Mouse (Mus musculus): ENCODE data around the gene Mpped2. TPM values are rescaled to one million over a fixed set of nuclear protein-coding genes. Genes with fewer than 3 reads are reported as not detected.

The Mpped2 gene
- polyA plus RNA-seq, 1 experiment from 2014 or later = 44.4 TPM

GRCm38 (mm10) chr2:106789694-106790328 is 96.7 kb downstream of the Mpped2 start:
- ATAC-seq (ENCODE audit: low FRiP score) = no peak
- H3K4me3 ChIP-seq (ENCODE audit: low read depth, low read length) = no peak overlapping the region
- H3K36me3 ChIP-seq (ENCODE audit: control insufficient read depth, insufficient read depth, low read length) = no peaks in the 10 kb centered on the region
- no peaks in the 10 kb centered on the region; the same call in 1 of the 2 replicates for H3K4me1 ChIP-seq (replicated peaks; ENCODE audit: control insufficient read depth, insufficient read depth, low read length)
- H3K9me3 ChIP-seq (ENCODE audit: control insufficient read depth, low read length) = no peaks in the 10 kb centered on the region
- WGBS = 66% methylated on average over 5 of the region's 5 CpGs
- no peak overlapping the region for H3K4me2 ChIP-seq (replicated peaks; ENCODE audit: low read depth, low read length)
- H3K27me3 ChIP-seq (ENCODE audit: control insufficient read depth, insufficient read depth, low read length) = no peaks in the 10 kb centered on the region
- no peak overlapping the region for H3K27ac ChIP-seq (ENCODE audit: low read depth, low read length)
- no peak for DNase-seq (ENCODE audit: low spot score)
- no peak overlapping the region for H3K9ac ChIP-seq (ENCODE audit: low read depth, low read length)

- DNase-seq (ENCODE audit: low spot score) (no peak), ATAC-seq (ENCODE audit: low FRiP score) (no peak)
- H3K27ac ChIP-seq (ENCODE audit: low read depth, low read length) = no peak overlapping the region
- H3K36me3 ChIP-seq (ENCODE audit: control insufficient read depth, insufficient read depth, low read length) = no peaks in the 10 kb centered on the region
- WGBS = 73% methylated on average over 3 of the region's 3 CpGs
- no peaks in the 10 kb centered on the region for H3K9me3 ChIP-seq (ENCODE audit: control insufficient read depth, low read length)
- H3K9ac ChIP-seq (ENCODE audit: low read depth, low read length) = no peak overlapping the region
- H3K4me1 ChIP-seq (replicated peaks; ENCODE audit: control insufficient read depth, insufficient read depth, low read length) = no peaks in the 10 kb centered on the region; the same call in 1 of the 2 replicates
- no peaks in the 10 kb centered on the region for H3K27me3 ChIP-seq (ENCODE audit: control insufficient read depth, insufficient read depth, low read length)
- H3K4me2 ChIP-seq (replicated peaks; ENCODE audit: low read depth, low read length) = no peak overlapping the region
- no peak overlapping the region for H3K4me3 ChIP-seq (ENCODE audit: low read depth, low read length)
These were observed 97.2 kb downstream of the Mpped2 start for GRCm38 (mm10) chr2:106790329-106790701.

- H3K27ac ChIP-seq (ENCODE audit: low read depth, low read length) = peak overlapping the region; percentile 4; the same call in 1 of the 2 replicates
- H3K36me3 ChIP-seq (ENCODE audit: control insufficient read depth, insufficient read depth, low read length) = no peaks in the 10 kb centered on the region
- peak; percentile 41 for DNase-seq (ENCODE audit: low spot score)
- ATAC-seq (ENCODE audit: low FRiP score) = peak; percentile 33; the same call in 1 of the 2 replicates
- 0 out of 2 replicates have a peak, but pooled peaks cover 2% of the 10 kb centered on the region for H3K4me1 ChIP-seq (replicated peaks; ENCODE audit: control insufficient read depth, insufficient read depth, low read length)
- H3K9ac ChIP-seq (ENCODE audit: low read depth, low read length) = no peak overlapping the region
- WGBS = 12% methylated on average over 7 of the region's 7 CpGs
- no peak overlapping the region for H3K4me3 ChIP-seq (ENCODE audit: low read depth, low read length)
- H3K4me2 ChIP-seq (replicated peaks; ENCODE audit: low read depth, low read length) = peak overlapping the region; percentile 6; the same call in 1 of the 2 replicates
- H3K27me3 ChIP-seq (ENCODE audit: control insufficient read depth, insufficient read depth, low read length) = no peaks in the 10 kb centered on the region
- H3K9me3 ChIP-seq (ENCODE audit: control insufficient read depth, low read length) = no peaks in the 10 kb centered on the region
These were observed 103.2 kb downstream of the Mpped2 start for GRCm38 (mm10) chr2:106796246-106796645.

- Histone ChIP-seq H3K36me3 (ENCODE audit: control insufficient read depth, insufficient read depth, low read length) (no peaks in the 10 kb centered on the region), H3K27me3 (ENCODE audit: control insufficient read depth, insufficient read depth, low read length) (no peaks in the 10 kb centered on the region), H3K9me3 (ENCODE audit: control insufficient read depth, low read length) (no peaks in the 10 kb centered on the region), H3K4me3 (ENCODE audit: low read depth, low read length) (no peak overlapping the region), H3K27ac (ENCODE audit: low read depth, low read length) (no peak overlapping the region), H3K4me2 (replicated peaks; ENCODE audit: low read depth, low read length) (no peak overlapping the region), H3K4me1 (replicated peaks; ENCODE audit: control insufficient read depth, insufficient read depth, low read length) (0 out of 2 replicates have a peak, but pooled peaks cover 2% of the 10 kb centered on the region), H3K9ac (ENCODE audit: low read depth, low read length) (no peak overlapping the region)
- ATAC-seq (ENCODE audit: low FRiP score) = peak; percentile 74
- WGBS = 27% methylated on average over 3 of the region's 3 CpGs
- DNase-seq (ENCODE audit: low spot score) = peak; percentile 24
These were observed 104.8 kb downstream of the Mpped2 start for GRCm38 (mm10) chr2:106797855-106798254.

- no peaks in the 10 kb centered on the region for H3K27me3 ChIP-seq (ENCODE audit: control insufficient read depth, insufficient read depth, low read length)
- H3K4me2 ChIP-seq (replicated peaks; ENCODE audit: low read depth, low read length) = no peak overlapping the region
- no peak overlapping the region for H3K4me3 ChIP-seq (ENCODE audit: low read depth, low read length)
- no peak overlapping the region for H3K9ac ChIP-seq (ENCODE audit: low read depth, low read length)
- no peak overlapping the region for H3K27ac ChIP-seq (ENCODE audit: low read depth, low read length)
- no peaks in the 10 kb centered on the region for H3K9me3 ChIP-seq (ENCODE audit: control insufficient read depth, low read length)
- no peaks in the 10 kb centered on the region for H3K36me3 ChIP-seq (ENCODE audit: control insufficient read depth, insufficient read depth, low read length)
- DNase-seq (ENCODE audit: low spot score) (no peak), ATAC-seq (ENCODE audit: low FRiP score) (no peak)
- H3K4me1 ChIP-seq (replicated peaks; ENCODE audit: control insufficient read depth, insufficient read depth, low read length) = 0 out of 2 replicates have a peak, but pooled peaks cover 2% of the 10 kb centered on the region
- 62% methylated on average over 4 of the region's 4 CpGs for WGBS
These were observed 105.8 kb downstream of the Mpped2 start for GRCm38 (mm10) chr2:106798824-106799223.

- Histone ChIP-seq H3K27me3 (ENCODE audit: control insufficient read depth, insufficient read depth, low read length) (no peaks in the 10 kb centered on the region), H3K4me1 (replicated peaks; ENCODE audit: control insufficient read depth, insufficient read depth, low read length) (no peaks in the 10 kb centered on the region), H3K4me3 (ENCODE audit: low read depth, low read length) (no peak overlapping the region), H3K4me2 (replicated peaks; ENCODE audit: low read depth, low read length) (no peak overlapping the region), H3K9ac (ENCODE audit: low read depth, low read length) (no peak overlapping the region), H3K36me3 (ENCODE audit: control insufficient read depth, insufficient read depth, low read length) (no peaks in the 10 kb centered on the region), H3K9me3 (ENCODE audit: control insufficient read depth, low read length) (no peaks in the 10 kb centered on the region), H3K27ac (ENCODE audit: low read depth, low read length) (no peak overlapping the region)
- 88% methylated on average over 3 of the region's 3 CpGs for WGBS
- ATAC-seq (ENCODE audit: low FRiP score) (no peak), DNase-seq (ENCODE audit: low spot score) (no peak)
These were observed 122.8 kb downstream of the Mpped2 start for GRCm38 (mm10) chr2:106815898-106816297.

GRCm38 (mm10) chr2:106821292-106821691 is 128.2 kb downstream of the Mpped2 start:
- no peak overlapping the region for H3K27ac ChIP-seq (ENCODE audit: low read depth, low read length)
- ATAC-seq (ENCODE audit: low FRiP score) (no peak), DNase-seq (ENCODE audit: low spot score) (no peak)
- H3K27me3 ChIP-seq (ENCODE audit: control insufficient read depth, insufficient read depth, low read length) = no peaks in the 10 kb centered on the region
- 64% methylated on average over 8 of the region's 8 CpGs for WGBS
- no peak overlapping the region for H3K4me2 ChIP-seq (replicated peaks; ENCODE audit: low read depth, low read length)
- no peaks in the 10 kb centered on the region for H3K9me3 ChIP-seq (ENCODE audit: control insufficient read depth, low read length)
- no peak overlapping the region for H3K4me3 ChIP-seq (ENCODE audit: low read depth, low read length)
- peaks cover 3% of the 10 kb centered on the region for H3K4me1 ChIP-seq (replicated peaks; ENCODE audit: control insufficient read depth, insufficient read depth, low read length)
- no peak overlapping the region for H3K9ac ChIP-seq (ENCODE audit: low read depth, low read length)
- H3K36me3 ChIP-seq (ENCODE audit: control insufficient read depth, insufficient read depth, low read length) = no peaks in the 10 kb centered on the region

- no peak overlapping the region for H3K9ac ChIP-seq (ENCODE audit: low read depth, low read length)
- ATAC-seq (ENCODE audit: low FRiP score) = peak; percentile 47
- H3K9me3 ChIP-seq (ENCODE audit: control insufficient read depth, low read length) = no peaks in the 10 kb centered on the region
- no peaks in the 10 kb centered on the region for H3K27me3 ChIP-seq (ENCODE audit: control insufficient read depth, insufficient read depth, low read length)
- no peak overlapping the region for H3K4me3 ChIP-seq (ENCODE audit: low read depth, low read length)
- no peak for DNase-seq (ENCODE audit: low spot score)
- H3K4me1 ChIP-seq (replicated peaks; ENCODE audit: control insufficient read depth, insufficient read depth, low read length) = peaks cover 3% of the 10 kb centered on the region
- H3K27ac ChIP-seq (ENCODE audit: low read depth, low read length) = 0 out of 2 replicates have a peak overlapping the region, but pooled peaks have one; percentile 11
- WGBS = 33% methylated on average over 6 of the region's 6 CpGs
- no peak overlapping the region for H3K4me2 ChIP-seq (replicated peaks; ENCODE audit: low read depth, low read length)
- no peaks in the 10 kb centered on the region for H3K36me3 ChIP-seq (ENCODE audit: control insufficient read depth, insufficient read depth, low read length)
These were observed 128.8 kb downstream of the Mpped2 start for GRCm38 (mm10) chr2:106821883-106822282.

- no peak overlapping the region for H3K4me2 ChIP-seq (replicated peaks; ENCODE audit: low read depth, low read length)
- H3K9ac ChIP-seq (ENCODE audit: low read depth, low read length) = no peak overlapping the region
- 13% methylated on average over 5 of the region's 5 CpGs for WGBS
- peaks cover 3% of the 10 kb centered on the region for H3K4me1 ChIP-seq (replicated peaks; ENCODE audit: control insufficient read depth, insufficient read depth, low read length)
- H3K4me3 ChIP-seq (ENCODE audit: low read depth, low read length) = no peak overlapping the region
- H3K36me3 ChIP-seq (ENCODE audit: control insufficient read depth, insufficient read depth, low read length) = no peaks in the 10 kb centered on the region
- peak; percentile 41 for DNase-seq (ENCODE audit: low spot score)
- no peak overlapping the region for H3K27ac ChIP-seq (ENCODE audit: low read depth, low read length)
- H3K9me3 ChIP-seq (ENCODE audit: control insufficient read depth, low read length) = no peaks in the 10 kb centered on the region
- H3K27me3 ChIP-seq (ENCODE audit: control insufficient read depth, insufficient read depth, low read length) = no peaks in the 10 kb centered on the region
- peak; percentile 87 for ATAC-seq (ENCODE audit: low FRiP score)
These were observed 129.5 kb downstream of the Mpped2 start for GRCm38 (mm10) chr2:106822540-106822939.
